Mouse (Mus musculus): ENCODE measurements around the gene Snx4.

Snx4 gene

DNA sequence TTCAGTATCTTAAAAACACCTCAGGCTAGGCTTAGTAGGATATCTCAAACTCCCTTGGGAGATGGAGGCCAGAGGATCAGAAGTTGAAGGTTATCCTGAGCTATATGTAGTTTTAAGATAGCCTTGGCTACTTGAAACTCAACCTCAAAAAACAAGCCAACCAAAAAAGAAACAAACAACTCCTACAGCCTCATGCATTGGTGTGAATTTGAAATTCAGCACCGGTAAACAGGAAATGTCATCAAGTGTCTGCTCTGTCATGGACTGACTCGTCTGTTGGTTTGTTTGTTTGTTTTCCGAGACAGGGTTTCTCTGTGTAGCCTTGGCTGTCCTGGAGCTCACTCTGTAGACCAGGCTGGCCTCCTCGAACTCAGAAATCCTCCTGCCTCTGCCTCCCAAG lies 20.6 kb downstream of the Snx4 start:
- no peak for DNase-seq (ENCODE audit: low spot score)

DNA sequence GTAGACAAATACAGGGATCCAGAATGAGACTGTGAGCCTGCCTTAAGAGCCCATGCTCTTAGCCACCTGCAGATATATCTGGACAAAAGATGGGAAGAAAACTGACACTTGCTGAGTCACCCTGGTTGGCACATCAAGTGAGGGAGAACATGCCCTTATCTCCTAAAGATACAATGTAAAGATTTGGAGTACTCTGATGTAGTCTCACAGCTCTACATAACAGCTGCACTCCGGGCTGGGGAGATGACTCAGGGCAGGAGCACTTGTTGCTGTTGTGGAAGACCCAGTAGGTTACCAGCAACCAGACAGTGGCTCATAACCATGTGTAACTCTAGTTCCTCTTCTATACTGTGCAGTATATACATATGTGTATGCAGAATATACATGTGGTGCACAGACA lies 31.8 kb downstream of the Snx4 start:
- DNase-seq (ENCODE audit: low spot score), result no peak

DNA sequence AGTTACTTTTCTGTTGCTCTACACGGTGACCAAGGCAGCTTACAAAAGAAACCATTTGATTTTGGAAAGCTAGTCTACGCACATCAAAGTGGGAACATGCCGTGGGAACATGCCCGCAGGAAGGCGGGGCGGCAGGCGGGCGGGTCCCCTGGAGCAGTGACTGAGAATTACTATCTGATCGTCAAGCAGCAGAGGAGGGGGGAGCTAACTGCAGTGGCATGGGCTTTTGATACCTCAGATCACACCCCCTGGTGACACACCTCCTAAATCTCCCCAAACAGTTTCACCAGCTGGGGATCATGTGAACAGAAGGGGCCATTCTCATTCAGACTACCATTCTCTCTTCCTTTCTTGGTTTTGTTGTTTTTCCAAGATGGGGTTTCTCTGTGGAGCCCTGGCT lies 37.3 kb downstream of the Snx4 start:
- DNase-seq (ENCODE audit: low spot score), result no peak

DNA sequence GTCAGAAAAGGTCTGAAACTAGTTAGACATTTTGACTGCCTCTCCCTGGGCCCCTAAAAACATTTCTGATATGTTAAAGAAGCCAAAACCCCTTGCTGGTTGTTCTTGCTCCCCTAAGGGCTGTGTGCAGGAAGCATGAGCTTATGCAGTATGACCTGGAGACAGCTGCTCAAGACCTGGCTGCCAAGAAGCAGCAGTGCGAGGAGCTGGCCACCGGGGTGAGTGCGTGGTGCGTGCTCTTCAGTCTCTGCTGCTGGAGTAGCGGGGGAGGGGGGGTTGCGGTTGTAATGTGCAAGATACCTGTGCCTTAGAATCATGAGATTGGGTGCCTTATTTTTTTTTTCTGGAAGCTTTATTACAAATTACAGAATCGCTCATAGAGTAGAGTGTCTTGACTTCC lies 38.7 kb downstream of the Snx4 start:
- DNase-seq (ENCODE audit: low spot score), result no peak

DNA sequence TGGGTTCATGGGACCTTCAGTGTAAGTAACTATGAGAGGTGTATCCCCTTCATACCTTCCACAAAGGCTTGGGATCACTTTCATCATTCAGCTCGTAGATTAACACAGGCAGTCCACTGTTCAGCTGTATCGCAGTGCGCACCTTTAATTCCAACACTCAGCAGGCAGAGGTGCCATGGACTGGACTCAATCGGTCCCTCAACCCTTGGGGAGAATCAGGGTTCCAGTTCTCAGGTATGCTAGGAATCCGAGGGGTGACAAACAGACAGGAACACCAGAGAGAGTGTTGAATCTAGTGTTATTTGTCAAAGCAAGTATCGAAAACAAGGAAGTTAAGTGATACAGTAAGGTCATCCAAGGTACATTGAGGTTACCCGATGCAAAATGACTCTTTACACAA lies 41.0 kb downstream of the Snx4 start:
- DNase-seq (ENCODE audit: low spot score), result no peak

DNA sequence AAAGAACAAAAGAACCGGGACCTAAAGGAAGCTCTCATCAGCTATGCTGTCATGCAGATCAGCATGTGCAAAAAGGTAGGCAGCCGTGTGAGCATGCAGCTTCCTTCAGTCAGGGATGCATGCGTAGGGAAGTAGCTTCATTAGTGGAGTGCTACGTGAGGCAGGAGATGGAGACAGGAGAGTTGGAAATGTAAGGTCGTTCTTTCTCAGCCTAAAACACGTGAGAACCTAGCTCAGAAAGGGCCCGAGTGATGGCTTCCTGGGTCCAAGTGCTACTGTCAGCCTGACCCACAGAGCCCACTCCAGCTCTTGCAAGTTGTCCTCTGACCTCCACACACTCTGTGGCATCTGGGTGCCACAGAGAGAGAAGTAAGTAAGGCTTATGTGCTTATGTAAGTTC lies 43.4 kb downstream of the Snx4 start:
- DNase-seq (ENCODE audit: low spot score), result no peak

DNA sequence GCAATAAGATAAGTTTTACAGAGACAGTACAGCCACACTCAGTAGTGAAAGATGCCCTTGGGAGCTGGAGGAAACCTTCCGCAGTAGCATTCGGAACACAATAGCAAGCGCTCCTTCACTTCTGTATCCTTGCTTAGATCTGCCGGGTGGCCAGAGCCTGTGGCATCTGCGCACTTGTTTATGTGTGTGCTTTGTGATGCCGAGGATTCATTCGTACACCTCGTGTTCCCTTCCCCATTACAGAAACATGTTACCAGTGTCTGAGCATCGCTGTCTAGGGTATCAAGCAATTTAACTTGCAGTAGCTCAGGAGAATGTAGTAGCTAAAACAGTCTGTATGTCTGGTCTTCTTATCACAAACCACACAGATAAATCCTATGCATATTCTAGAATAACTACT lies 44.1 kb downstream of the Snx4 start:
- DNase-seq (ENCODE audit: low spot score), result no peak

DNA sequence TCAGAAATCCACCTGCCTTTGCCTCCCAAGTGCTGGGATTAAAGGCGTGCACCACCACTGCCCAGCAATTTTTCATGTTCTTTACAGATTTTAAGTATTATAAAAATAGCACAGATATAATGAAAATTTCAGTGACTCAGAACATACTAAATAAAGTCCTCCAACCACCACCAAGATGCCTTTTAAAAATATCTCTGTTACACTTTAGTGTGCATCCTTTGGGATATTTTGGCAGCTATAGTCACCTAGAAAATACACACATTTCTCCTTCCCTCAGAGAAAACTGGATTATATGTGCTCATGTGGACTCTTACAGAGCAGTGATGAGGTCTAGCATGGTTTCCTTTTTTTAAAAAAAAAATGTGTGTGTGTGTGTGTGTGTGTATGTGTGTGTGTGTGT lies 46.3 kb downstream of the Snx4 start:
- no peak for DNase-seq (ENCODE audit: low spot score)

DNA sequence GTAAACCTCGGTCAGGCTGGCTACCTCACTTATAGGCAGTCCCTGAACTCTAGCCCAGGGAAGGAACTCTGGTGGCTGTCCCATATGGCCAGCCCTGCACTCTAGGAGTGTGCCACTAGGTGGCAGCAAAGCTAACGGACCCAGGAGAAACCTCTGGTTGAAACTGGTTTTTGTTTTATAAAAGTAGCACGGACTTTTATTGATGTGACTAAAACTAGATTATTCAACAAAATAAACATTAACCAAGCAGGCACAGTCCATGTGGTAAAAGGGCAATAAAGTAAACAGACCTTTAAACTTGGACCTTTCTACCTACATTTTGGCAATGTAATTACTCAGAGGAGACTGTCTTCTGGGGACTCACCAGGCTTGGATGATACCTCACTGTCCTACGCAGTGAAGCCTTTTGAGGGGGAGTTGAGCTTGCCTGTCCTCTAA lies 55.4 kb downstream of the Snx4 start:
- peak; percentile 74 for DNase-seq (ENCODE audit: low spot score)

DNA sequence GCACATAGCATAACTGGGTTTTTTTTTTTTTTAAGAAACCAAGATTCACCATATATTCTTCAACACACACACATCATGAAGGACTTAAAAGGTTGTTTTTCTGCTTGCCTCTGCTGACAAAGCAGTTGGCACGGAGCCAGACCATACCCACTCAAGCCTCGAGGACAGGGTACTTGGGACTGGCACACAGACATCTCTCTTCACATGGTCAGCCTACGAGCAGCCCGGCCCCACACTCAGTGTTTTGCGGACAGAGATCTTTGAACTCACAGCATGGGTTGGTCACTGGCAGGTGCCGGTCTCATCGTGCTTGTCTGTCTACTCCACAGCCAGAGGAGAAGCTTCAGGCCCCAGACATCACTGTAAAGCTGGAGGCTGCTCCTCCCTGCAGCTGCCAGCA lies 56.5 kb downstream of the Snx4 start:
- DNase-seq (ENCODE audit: low spot score), result peak; percentile 14

DNA sequence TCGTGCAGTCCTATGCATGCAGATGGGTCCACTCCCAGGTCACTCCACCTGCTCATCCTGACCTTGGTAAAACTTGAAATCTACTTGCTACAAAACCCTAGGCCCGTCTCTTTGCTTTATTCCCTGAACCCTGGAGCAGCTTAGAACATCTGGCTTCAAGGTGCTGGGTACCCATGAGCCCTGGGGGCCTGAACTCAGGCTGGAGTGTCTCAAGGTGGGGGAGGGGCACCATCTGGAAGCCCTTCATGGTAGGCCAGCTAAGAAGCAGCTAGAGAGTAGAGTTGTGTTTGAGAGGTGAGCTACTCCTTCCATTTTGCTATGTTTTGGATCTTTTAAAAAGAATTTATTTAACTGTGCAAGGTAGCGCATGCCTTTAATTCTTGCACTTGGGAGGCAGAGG lies 57.8 kb downstream of the Snx4 start:
- DNase-seq (ENCODE audit: low spot score), result no peak

DNA sequence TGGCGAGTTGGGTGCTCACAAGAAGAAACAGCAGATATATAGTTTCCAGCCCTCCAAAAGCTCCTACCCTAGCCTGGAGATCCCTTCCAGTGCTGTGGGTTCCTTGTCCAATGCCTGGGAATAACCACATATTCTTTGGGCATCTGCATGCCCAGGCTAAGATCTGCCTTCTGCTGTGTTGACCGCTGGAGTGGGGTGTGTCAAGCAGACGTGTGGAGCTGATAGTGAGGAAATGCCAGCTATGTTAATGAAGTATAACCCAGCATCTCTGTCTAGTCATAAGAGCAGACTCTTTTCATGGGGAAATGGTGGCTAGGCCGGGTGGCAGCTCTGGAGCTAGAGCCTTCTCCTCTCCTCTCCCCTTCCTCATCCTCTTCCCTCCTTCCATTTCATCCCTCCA lies 64.4 kb downstream of the Snx4 start:
- DNase-seq (ENCODE audit: low spot score), result no peak

DNA sequence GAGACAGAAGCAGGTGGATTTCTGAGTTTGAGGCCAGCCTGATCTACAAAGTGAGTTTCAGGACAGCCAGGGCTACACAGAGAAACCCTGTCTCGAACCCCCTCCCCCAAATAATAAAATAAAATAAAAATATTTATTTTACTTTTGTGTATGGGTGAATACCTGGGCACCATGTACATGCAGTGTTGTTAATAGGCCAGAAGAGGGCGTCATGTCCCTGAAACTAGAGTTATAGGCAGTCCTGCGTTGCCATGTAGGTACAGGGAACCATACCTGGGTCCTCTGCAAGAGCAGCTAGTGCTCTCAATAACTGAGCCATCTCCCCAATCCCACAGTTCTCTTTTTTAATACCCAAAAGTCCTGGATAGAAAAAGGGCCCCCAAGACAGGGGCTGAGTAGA lies 66.4 kb downstream of the Snx4 start:
- DNase-seq (ENCODE audit: low spot score), result no peak

DNA sequence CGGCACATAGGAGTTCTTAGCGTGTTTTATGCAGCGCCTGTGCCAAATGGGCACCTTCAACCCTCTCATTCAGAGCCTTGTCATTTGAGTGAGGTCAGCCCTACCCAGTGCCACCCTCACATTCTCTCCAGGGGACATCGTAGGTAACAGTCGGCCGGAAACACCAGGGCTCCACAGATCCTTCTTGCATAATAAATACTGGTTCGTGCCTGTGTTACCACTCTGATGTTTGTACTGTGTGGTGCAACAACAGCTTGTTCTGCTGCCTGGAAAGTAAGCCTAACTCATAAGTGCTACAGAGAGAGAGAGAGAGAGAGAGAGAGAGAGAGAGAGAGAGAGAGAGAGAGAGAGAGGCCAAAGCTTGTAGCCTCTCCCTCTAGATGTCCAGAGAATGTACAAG lies 66.8 kb downstream of the Snx4 start:
- DNase-seq (ENCODE audit: low spot score), result no peak

DNA sequence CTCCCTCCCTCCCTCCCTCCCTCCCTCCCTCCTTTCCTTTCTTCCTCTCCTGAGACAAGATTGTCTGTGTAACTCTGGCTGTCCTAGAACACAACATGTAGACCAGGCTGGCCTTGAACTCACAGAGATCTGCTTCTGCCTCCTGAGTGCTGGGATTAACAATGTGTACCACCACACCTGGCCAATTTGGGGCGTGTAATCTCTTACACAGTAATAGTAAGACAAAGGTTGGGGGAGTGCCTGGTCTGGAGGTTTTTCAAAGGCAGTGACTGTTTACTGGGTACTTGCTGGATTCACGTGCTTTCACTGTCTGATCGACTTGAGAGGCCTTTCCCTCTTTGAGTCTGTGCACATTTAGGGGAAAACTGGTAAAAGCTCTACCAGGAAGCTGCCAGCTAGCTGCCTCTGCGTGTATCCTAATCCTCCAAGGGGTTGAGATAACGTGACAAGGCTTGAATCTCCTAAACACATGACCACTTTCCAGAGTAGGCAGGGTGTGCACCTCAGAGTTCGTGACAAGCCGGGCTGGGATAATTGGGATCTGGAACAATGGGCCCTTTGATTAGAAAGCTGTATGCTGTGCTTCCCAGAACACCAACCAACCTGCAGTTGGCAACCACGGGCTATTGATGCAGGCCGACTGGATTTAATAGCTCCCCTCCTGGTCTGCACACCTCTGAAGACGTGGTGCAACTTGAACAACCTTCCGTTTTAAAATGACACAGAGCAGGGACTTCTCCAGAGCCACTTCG lies 74.6 kb downstream of the Snx4 start:
- DNase-seq (ENCODE audit: low spot score), result no peak

DNA sequence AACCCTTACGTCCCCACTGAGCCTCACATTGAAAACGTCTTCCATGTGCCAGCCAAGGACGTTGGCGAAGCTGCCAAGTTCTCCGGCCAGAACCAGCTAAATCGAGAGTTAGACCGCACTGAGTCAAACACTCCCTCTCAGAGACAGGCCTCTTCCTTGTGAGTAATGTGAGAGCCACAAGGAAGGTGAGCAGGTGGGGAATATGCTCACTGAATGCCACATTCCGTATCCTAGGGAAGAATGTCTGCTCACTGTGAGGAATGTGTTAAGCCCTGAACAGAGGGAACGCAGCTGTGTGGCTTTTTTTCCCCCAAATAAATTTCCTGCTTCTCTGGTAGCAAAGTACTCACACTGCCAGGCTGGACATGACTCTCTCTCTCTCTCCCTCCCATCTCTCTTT lies 75.3 kb downstream of the Snx4 start:
- no peak for DNase-seq (ENCODE audit: low spot score)

DNA sequence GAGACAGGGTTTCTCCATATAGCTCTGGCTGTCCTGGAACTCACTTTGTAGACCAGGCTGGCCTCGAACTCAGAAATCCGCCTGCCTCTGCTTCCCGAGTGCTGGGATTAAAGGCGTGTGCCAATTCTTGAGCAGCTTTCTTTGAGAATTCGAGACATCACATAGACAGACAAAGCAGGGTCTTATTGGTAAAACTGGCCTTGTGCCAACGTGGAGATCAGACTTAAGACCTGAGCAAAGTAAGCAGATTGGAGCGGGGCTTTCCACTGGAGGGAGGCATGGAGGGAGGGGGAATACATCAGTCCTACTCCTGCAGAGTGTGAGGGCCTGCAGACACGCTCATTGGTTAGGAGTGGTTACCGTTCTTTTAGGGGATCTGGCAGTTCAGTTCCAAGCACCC lies 75.9 kb downstream of the Snx4 start:
- no peak for DNase-seq (ENCODE audit: low spot score)

DNA sequence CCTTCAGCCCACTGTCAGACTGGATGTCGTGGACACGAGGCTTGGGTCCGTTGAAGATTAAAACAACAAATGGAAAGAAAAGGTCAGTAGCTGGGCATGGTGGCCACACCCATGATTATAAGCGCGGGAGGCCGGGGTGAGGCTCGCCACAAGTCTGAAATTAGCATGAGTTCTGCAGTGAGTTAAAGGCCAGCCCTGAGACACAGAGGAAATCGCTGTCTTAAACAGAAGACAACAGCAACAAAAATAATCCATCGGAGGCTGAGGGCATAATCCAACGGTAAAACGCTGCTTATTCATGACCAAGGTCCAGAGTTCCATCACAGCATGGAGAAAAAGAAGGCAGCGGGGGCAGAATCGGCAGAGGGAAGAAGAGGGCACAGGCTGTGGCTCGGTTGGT lies 81.8 kb downstream of the Snx4 start:
- DNase-seq (ENCODE audit: low spot score), result no peak

DNA sequence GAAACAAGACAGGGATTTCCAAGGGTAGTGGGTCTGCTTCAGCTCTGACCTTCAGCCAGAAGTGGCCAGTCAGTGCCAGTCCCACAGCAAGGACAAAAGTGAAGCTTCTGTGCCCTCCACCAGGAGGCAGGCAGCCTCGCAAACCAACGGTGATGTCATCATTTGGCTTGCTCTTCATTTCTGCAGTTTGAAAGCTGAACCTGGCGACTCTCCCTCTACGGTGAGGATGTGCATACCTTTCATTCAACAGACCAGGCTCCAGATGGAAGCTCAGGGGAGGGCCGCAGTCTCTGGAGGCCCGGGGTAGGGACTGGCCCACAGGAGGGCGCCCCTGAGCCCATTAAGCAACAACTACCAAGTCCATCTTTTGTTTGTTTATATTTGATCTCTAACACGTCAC lies 85.9 kb downstream of the Snx4 start:
- peak; percentile 62 for DNase-seq (ENCODE audit: low spot score)

DNA sequence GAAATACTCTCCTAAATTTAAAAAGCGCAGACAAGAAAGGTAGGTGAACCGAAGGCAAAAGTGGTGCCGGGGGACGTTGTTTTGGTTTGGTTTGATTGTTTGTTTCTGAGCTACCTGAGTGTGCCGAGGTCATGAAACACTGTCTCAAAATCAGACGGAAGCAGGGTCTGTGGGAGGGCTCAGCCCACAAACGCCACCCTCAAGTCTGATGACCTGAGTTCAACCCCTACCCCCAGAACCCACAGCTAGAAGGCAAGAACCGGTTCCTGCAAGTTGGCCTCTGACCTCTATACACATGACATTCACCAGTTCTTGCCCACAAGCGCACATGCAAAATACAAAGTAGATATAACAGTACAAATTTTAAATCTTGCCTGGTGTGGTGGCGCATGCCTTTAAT lies 86.4 kb downstream of the Snx4 start:
- no peak for DNase-seq (ENCODE audit: low spot score)

DNA sequence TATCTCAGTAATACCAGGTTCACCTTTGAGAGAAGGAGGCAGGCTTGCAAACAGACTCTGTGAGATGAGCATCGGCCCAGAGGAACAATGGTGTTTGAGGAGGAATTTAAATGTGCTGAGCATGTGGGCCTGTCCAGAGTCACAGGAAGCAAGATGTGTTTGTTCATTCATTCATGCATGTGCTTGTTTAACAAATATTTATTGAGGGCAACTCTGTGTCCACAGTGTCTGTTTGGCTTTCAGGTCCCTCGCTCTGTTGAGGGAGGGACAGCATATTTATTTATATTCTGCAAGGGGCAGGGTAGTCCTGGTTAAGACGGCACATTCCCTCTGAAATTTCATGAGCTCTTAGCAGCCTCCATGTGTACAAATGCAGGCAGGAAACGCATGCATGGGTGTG lies 87.2 kb downstream of the Snx4 start:
- DNase-seq (ENCODE audit: low spot score), result no peak

DNA sequence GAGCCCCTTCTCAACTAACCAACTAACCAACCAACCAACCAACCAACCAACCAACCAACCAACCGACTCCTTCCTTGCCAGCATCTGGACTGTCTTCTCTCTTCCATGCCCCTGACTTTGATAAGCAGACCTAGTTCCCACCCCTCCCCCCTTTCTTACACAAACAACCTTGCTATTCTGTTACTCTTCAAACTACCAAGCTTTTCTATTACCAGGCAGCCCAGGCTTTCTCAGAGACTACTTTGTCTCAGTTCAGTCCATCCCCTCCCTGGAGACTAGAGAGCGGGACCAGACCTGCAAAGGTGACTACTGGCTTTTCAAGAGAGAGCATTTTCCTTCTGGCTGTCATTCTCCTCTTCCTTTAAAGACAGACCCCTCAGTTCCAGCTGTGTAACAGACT lies 88.2 kb downstream of the Snx4 start:
- no peak for DNase-seq (ENCODE audit: low spot score)

DNA sequence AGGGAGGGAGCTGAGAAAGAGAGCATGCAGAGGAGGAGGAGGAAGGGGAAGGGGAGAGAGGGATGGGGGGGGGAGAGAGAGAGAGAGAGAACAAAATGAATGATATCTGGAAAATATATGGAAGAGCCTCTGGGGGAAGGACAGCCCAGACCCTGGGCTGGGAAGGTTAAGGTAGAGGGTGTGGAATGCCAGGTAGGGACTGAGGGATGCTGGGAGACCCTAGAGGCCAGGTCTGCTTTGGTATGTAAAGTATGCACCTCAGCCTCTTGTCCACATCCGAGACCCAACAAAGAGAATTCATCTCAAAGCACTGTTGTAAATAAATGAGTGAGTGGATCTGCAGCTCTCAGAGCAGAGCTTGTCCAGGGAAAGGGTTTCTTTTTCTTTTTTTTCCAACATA lies 91.1 kb downstream of the Snx4 start:
- no peak for DNase-seq (ENCODE audit: low spot score)

DNA sequence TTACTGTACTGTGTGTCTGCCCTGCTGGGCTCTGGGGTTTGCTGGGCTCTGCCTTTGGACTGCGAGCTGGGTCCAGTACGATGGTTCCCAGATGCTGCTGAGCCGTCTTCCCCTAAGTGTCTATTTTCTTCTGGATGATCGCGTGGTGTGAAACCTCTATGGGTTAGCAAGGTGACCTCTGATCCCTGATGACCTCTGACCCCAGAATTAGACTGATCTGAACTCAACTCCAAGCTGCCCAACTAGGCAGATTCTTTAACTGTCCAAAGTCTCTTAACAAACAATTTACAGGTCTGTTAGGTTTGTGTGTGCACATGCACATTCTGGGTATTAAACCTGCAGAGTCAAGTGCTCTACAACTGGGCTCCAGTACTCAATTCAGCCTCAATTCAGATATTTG lies 91.9 kb downstream of the Snx4 start:
- DNase-seq (ENCODE audit: low spot score), result no peak

DNA sequence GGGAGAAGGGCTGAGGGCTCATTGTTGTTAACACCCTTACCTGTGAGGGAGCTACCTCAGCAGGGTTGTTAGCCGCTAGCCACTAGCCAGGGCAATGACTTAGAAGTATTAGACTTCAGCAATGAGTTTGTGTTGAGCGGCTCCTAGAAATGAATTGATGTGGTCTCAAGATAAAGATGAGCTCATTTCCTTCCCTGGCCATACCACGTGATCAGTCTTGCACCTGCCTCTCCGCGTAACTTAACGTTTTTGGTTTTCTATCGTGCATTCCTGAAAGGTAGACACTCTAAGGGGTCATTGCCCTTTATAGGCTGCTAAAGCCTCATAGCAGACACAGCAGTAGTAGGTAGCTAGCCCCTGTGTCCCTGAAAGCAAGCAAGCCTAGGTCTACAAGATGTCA lies 92.4 kb downstream of the Snx4 start:
- DNase-seq (ENCODE audit: low spot score), result peak; percentile 7

Measured in lung, postnatal 25 days (tissue).